Mouse (Mus musculus): ENCODE measurements around the gene Dcaf4.

GRCm38 (mm10) chr12:83473987-83474600 lies 46.2 kb upstream of the Dcaf4 start:
- TF ChIP-seq EP300 (optimal IDR thresholded peaks at IDR 0.05) (no peak), CTCF (IDR thresholded peaks at IDR 0.05; ENCODE audit: low read depth) (no peak)
